Mouse (Mus musculus) embryonic facial prominence, embryonic 14.5 days (tissue): ENCODE results near the gene Masp1. TPM values are rescaled to one million over a fixed set of nuclear protein-coding genes. Genes with fewer than 3 reads are reported as not detected.
A peak's percentile ranks its signal among the peaks of the same experiment; 100 is the strongest.

ENCODE experiments used
- ATAC-seq: fragments of 200-750 bp; cut with Nextera tagmentation; 2 replicates; pipeline ENCODE4 v1.8.0; 2017; ENCODE audit warnings: low read depth, moderate number of reproducible peaks, moderate TSS enrichment
- DNase-seq: peaks from one replicate; pipeline ENCODE4 v3.0.0-alpha.2; 2015; ENCODE audit warnings: low spot score
- H3K27ac ChIP-seq: fragments of 300-500 bp; sonication (generic); replicated peaks from 2 replicates; pipeline ENCODE4 v1.5.1; 2014; ENCODE audit warnings: low read depth, mild to moderate bottlenecking, low read length, moderate library complexity
- H3K27me3 ChIP-seq: fragments of 300-500 bp; sonication (generic); replicated peaks from 2 replicates; pipeline ENCODE4 v1.6.1; 2014; ENCODE audit warnings: low read length; ENCODE audit not compliant: control insufficient read depth, insufficient read depth
- H3K36me3 ChIP-seq: fragments of 300-500 bp; sonication (generic); 2 replicates; pipeline ENCODE4 v1.6.1; 2014; ENCODE audit warnings: low read length, mixed read lengths; ENCODE audit not compliant: control insufficient read depth, insufficient read depth
- H3K4me1 ChIP-seq: fragments of 300-500 bp; sonication (generic); 2 replicates; pipeline ENCODE4 v1.6.1; 2014; ENCODE audit warnings: antibody characterized with exemption, low read length; ENCODE audit not compliant: control insufficient read depth, insufficient read depth
- H3K4me2 ChIP-seq: fragments of 300-500 bp; sonication (generic); 2 replicates; pipeline ENCODE4 v1.6.1; 2014; ENCODE audit warnings: low read depth, mild to moderate bottlenecking, low read length, moderate library complexity, mixed read lengths
- H3K4me3 ChIP-seq: fragments of 300-500 bp; sonication (generic); 2 replicates; pipeline ENCODE4 v1.5.1; 2014; ENCODE audit warnings: low read depth, mild to moderate bottlenecking, low read length
- H3K9ac ChIP-seq: fragments of 300-500 bp; sonication (generic); 2 replicates; pipeline ENCODE4 v1.6.1; 2014; ENCODE audit warnings: low read depth, mild to moderate bottlenecking, low read length, moderate library complexity, mixed read lengths
- H3K9me3 ChIP-seq: fragments of 300-500 bp; sonication (generic); 2 replicates; pipeline ENCODE4 v1.6.1; 2016; ENCODE audit warnings: low read length; ENCODE audit not compliant: control insufficient read depth
- WGBS: fragments of 180-500 bp; shearing (Covaris S2); extraction: QIAGEN DNeasy Blood & Tissue Kit; methylation state at CpG from one replicate; pipeline ENCODE4 v1.1.7; 2014; 5-methylcytosine and 5-hydroxymethylcytosine counted together
- polyA plus RNA-seq: library from polyadenylated mRNA; unstranded; fragments of >200 nt; fragmentation: Nextera tagmentation; extraction: Ambion mirVana; gene quantifications from 2 replicates; pipeline ENCODE4 v1.2.1, GENCODE M21; 2014

Gene Masp1
- polyA plus RNA-seq, 1 experiment from 2014 or later = 7.3 TPM

DNA sequence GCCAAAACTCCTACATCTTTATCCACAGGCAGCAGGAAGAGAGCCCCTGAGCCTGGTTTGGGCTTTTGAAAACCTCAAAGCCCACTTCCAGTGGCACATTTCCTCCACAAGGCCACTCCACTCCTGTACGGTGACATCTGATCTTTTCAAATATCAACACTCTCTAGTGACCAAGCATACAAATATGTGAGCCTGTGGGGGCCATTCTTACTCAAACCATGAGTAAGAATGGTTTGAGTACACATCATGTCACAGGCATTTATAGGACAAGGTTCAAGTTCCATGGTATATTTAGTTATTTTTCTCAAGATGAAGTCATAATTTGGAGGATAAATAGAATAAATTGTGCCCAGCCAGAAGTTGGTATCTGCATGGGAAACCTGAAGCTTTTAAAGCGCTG, 70.7 kb downstream of the Masp1 start:
- ATAC-seq (no peak), DNase-seq (no peak)
- Histone ChIP-seq H3K27me3 (no peaks in the 10 kb centered on the region), H3K4me1 (peaks cover 3% of the 10 kb centered on the region; the same call in 1 of the 2 replicates), H3K27ac (no peak overlapping the region), H3K9ac (no peak overlapping the region), H3K4me3 (no peak overlapping the region), H3K36me3 (no peaks in the 10 kb centered on the region), H3K9me3 (no peaks in the 10 kb centered on the region), H3K4me2 (no peak overlapping the region)
- WGBS = 76% methylated on average over 2 of the region's 2 CpGs

DNA sequence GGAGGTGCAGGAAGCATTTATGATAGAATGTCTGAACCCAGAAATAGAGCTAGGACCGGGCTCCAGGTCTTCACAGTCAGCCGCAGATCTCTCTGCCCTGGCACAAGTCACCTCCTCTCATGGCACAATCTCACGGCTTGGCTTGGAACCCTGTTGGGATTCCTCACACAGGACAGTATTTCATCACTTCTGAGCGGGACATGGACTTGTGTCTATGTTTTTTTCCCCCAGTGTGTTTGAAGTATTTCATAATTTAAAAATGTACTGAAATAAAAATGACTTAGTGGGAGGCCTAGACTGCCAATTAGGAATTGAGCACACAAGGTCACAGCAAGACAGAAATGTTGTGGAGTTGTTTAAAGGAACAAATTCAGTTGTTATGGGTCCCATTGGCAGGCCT, 76.4 kb downstream of the Masp1 start:
- ATAC-seq = no peak
- WGBS = 90% methylated on average over 4 of the region's 4 CpGs
- no peak for DNase-seq

DNA sequence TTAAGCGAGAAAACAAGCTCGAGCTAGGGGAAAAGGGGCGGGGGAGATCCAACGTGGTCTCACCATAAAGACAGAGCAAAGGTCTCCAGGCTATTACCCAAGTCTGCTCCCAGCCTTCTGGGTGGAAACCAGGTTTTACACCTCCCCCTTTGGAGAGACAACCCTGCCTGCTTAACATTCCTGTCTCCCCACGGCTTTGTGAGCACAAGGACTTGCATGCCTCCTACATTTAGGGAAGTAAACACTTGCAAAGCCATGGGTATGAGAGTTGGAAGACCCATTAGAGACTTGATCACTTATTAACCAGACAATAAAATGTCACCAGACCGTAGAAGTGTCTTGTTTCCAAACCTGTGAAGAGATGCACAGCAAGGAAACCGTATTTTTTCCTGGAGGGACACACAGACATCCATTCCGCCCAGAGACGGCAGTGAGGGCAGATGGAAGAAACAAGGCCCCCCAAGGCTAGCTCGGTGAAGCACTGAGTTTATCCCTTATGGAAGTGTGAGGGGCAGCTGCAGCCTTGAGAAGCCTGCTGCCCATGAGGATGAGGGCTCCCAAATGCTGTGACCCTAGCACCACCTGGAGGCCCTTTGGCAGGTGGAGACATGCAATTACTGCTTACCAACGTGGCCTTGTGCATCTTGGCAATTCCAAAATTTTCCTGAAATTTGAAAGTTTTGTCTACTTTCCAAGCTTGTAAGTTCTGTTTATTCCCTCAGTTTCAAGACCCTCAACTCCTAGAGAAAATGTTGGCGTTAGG, 83.0 kb downstream of the Masp1 start:
- WGBS = 71% methylated on average over 12 of the region's 12 CpGs
- DNase-seq (no peak), ATAC-seq (no peak)
- no peaks in the 10 kb centered on the region for H3K9me3 ChIP-seq
- no peaks in the 10 kb centered on the region for H3K4me1 ChIP-seq
- no peak overlapping the region for H3K4me3 ChIP-seq
- no peaks in the 10 kb centered on the region for H3K27me3 ChIP-seq
- no peak overlapping the region for H3K27ac ChIP-seq
- no peaks in the 10 kb centered on the region for H3K36me3 ChIP-seq
- H3K4me2 ChIP-seq = no peak overlapping the region
- no peak overlapping the region for H3K9ac ChIP-seq

More for the DNA sequence above, 76.4 kb downstream of the Masp1 start:
- no peaks in the 10 kb centered on the region for H3K27me3 ChIP-seq
- no peaks in the 10 kb centered on the region for H3K36me3 ChIP-seq
- H3K4me1 ChIP-seq = no peaks in the 10 kb centered on the region
- no peak overlapping the region for H3K4me2 ChIP-seq
- no peaks in the 10 kb centered on the region for H3K9me3 ChIP-seq
- H3K9ac ChIP-seq = no peak overlapping the region
- no peak overlapping the region for H3K27ac ChIP-seq
- no peak overlapping the region for H3K4me3 ChIP-seq

DNA sequence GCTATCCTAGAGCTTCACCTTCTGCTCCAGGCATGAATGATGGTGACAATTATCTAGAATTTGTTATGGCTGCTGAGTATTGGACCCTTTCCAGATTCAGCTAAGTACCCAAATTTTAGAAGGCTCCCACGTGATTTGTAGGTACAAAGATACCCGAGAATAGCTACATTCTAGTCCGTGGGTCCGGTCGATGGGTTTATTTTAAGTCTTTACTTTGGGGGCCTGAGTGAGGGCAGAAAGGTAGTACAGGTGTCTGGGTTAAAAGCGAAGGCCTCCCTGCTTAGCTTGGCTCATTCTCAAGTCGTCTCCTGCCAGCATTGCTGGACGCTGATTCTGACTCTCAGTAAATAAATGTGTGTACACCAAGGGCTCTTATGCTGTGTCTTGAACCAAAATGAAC, 90.6 kb downstream of the Masp1 start:
- no peak overlapping the region for H3K4me2 ChIP-seq
- no peak overlapping the region for H3K4me3 ChIP-seq
- no peak overlapping the region for H3K9ac ChIP-seq
- H3K9me3 ChIP-seq = no peaks in the 10 kb centered on the region
- H3K4me1 ChIP-seq = no peaks in the 10 kb centered on the region
- no peak for DNase-seq
- no peaks in the 10 kb centered on the region for H3K36me3 ChIP-seq
- 76% methylated on average over 8 of the region's 8 CpGs for WGBS
- ATAC-seq = no peak
- no peak overlapping the region for H3K27ac ChIP-seq
- H3K27me3 ChIP-seq = no peaks in the 10 kb centered on the region

DNA sequence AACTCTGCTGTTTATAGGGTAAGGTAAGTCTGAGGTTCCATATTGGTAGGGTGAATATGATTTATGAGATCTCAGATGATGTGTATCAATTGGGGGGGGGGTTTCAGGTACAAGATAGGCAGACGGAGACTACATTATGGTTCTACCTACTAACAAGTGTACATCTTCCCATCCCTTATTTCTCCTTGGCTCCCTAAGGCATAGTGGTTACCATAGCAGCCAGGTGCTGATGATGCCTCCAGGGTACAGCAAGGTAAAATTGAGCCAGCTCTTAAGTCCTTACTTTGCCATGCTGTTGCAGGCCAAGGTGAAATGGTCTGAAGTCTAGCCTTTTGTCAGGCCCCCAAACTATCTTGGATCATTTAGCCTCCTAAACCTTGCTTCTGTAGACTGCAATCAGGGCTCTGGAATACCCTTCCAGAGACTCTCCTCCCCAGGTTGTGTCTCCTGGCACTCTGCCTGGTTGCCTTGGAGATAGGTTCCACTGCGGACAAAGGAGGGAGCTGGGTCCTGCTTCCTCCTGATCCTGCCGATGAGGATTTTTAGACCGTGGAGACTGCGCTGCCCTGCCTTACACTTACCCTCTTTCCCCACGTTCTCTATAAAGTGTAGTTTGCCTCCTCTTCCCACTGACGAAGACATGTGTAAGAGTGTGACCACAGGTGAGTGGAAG, 91.8 kb downstream of the Masp1 start, which contains the start of gene Rtp1:
TSS of gene Rtp1 (plus strand) at position 487 of the 673 bp plus-strand sequence.
- Histone ChIP-seq H3K4me2 (no peak within 1 kb of the TSS), H3K9ac (no peak within 1 kb of the TSS), H3K4me3 (no peak within 1 kb of the TSS), H3K27me3 (no peaks in the 10 kb centered on the region), H3K9me3 (no peaks in the 10 kb centered on the region), H3K4me1 (no peaks in the 10 kb centered on the region), H3K27ac (no peak within 1 kb of the TSS), H3K36me3 (no peaks in the 10 kb centered on the region)
- DNase-seq (peak; percentile 44), ATAC-seq (peak; percentile 80; the same call in 1 of the 2 replicates)
- WGBS = 86% methylated on average over 7 of the region's 7 CpGs

DNA sequence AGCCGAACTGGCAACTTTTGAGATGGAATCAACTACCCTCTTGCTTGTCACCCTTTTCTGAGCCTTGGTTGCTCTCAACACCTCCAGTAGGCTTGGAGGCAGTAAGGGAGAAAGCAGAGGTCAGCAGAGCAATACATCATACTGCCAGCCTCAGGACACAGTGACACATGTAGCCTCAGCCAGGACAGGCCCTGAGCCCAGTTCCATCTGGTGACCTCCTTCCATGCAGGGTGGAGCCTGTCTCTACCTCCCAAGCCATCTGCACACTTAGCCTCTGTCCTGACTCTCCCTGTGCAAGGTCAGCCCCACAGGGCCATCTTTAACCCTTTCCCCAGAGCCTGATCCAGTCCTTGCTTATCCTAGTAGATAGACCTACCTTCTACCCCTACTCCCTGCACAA, 92.9 kb downstream of the Masp1 start:
- no peak overlapping the region for H3K4me3 ChIP-seq
- no peaks in the 10 kb centered on the region for H3K9me3 ChIP-seq
- no peak overlapping the region for H3K9ac ChIP-seq
- no peaks in the 10 kb centered on the region for H3K27me3 ChIP-seq
- H3K4me2 ChIP-seq = no peak overlapping the region
- no peaks in the 10 kb centered on the region for H3K36me3 ChIP-seq
- DNase-seq (no peak), ATAC-seq (no peak)
- WGBS = 89% methylated on average over 1 of the region's 1 CpGs
- H3K4me1 ChIP-seq = no peaks in the 10 kb centered on the region
- H3K27ac ChIP-seq = no peak overlapping the region

DNA sequence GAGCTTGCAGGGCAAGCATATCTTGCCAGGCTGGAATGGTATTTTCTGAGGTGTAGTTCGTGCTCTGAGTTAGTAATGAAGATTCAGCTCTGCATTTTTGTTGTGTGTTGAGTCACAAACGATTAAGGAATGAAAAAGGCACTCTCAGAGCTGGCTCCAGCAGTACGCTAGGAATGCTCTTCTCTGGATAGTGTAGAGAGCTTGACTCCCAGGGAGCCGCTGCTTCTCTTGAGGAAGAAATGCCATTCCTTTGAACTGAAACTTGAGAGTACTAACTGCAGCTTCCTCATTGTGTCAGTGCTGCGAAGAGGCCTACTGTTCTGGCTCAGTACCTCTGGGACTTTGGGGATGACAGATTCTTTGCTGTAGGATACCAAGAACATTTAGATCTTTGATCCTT, 96.8 kb downstream of the Masp1 start:
- Histone ChIP-seq H3K36me3 (no peaks in the 10 kb centered on the region), H3K9me3 (no peaks in the 10 kb centered on the region), H3K27me3 (no peaks in the 10 kb centered on the region), H3K4me3 (no peak overlapping the region), H3K27ac (no peak overlapping the region), H3K9ac (no peak overlapping the region), H3K4me2 (no peak overlapping the region), H3K4me1 (no peaks in the 10 kb centered on the region)
- no peak for DNase-seq
- WGBS = 53% methylated on average over 5 of the region's 5 CpGs
- ATAC-seq = no peak

DNA sequence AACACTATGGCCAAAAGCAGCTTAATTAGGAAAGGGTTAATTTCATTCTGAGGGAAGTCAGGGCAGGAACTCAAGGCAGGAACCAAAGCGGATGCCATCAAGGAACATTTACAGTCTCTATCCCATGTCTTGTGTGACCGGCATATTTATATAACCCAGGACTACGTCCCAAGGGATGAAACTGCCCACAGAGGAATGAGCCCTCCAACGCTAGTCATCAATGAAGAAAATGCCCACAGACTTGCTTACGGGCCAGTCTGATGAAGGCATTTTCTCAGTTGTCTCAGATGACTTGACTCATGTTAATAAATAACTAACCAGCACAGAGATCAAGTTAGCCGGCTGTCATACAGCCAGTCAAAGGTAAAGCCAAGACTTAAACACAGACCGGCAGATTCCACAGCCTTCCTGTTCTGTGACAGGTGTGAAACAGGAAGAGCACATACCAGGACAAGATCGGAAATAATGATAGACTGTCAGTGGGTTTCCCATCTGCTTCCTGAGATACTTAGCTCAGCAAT, 101.0 kb downstream of the Masp1 start:
- 78% methylated on average over 8 of the region's 8 CpGs for WGBS
- H3K27me3 ChIP-seq = no peaks in the 10 kb centered on the region
- H3K9me3 ChIP-seq = no peaks in the 10 kb centered on the region
- H3K4me2 ChIP-seq = no peak overlapping the region
- DNase-seq (no peak), ATAC-seq (no peak)
- H3K27ac ChIP-seq = no peak overlapping the region
- no peak overlapping the region for H3K4me3 ChIP-seq
- peaks cover 15% of the 10 kb centered on the region for H3K4me1 ChIP-seq
- no peaks in the 10 kb centered on the region for H3K36me3 ChIP-seq
- H3K9ac ChIP-seq = no peak overlapping the region
